Mouse (Mus musculus): ENCODE measurements around the gene Gng4.

Gng4 gene

DNA sequence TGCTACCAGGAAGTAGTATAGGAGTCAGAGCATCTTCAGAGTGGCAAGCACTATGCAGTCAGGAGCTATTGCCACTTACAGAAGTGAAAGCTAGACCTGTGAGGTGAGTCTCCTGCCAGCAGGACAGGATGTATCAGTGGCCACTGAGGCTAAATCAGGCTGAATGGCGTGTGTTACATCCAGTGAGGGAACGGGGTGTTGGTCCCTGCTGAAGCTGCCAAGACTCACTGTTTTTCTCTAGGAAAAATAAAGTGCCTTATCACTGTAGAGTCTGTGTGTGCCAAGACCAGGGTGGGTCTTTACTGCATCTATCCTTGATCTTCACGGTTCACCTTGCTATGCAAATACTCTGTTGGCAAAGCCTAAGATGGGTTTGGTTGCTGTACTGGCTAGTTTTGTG lies 34.8 kb downstream of the Gng4 start:
- DNase-seq (ENCODE audit: low spot score in 2 of 2): no peak

DNA sequence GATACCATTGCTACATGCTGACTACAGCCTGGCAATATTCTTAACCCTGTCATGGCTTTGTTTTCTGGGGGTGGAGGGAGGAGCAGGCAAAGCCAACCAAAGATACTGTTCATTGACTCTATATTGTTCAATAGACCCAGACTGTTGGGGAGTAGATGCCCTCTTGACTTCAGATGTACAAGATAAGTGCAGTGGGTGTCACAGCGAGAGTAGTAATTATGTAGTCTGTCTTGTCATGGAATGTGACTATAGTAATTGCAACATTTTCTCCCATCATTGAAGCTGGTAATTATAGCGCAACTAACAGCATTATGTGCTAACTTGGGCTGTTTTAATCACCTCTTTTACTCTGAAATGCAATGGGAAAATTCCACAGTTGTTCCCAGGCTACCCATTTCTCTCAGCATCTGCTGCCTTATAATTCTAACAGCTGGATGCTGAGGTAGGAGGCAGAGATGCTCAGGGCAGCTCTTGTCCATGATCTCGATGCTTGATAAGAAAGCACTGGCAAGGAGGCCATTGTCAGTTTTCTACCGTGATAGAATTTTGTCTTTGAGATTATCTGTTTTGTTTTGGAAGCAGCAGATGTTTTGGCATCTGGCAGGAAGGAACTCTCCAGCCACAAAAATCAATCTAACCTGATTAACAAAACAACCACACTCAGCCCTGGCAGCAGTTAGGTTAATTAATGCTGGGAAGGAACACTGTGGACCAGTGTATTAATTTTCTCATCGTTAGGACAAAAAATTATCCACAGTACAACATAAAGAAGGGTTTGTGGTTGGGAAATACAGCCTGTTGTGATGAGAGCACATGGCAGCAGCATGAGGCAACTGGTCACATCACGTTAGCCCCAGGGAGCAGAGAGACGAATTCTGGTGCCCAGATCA lies 36.6 kb downstream of the Gng4 start:
- DNase-seq (ENCODE audit: low spot score in 2 of 2): no peak

DNA sequence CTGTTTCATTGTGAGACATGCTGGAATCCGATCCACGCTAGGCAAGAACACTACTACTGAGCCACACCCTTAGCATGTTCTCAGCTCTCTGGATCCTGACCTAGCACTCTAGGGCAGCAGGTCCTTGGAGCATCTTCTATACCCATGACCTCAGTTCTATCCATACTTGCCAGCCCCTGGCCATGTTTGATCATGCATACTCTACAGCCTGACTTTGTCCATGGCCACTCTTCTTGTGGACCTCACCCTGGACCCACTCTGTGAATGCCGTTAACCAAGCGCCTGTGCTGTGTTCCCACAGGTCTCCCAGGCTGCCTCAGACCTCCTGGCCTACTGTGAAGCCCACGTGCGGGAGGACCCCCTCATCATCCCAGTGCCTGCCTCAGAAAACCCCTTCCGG lies 41.1 kb downstream of the Gng4 start:
- no peak for DNase-seq (ENCODE audit: low spot score in 2 of 2)

DNA sequence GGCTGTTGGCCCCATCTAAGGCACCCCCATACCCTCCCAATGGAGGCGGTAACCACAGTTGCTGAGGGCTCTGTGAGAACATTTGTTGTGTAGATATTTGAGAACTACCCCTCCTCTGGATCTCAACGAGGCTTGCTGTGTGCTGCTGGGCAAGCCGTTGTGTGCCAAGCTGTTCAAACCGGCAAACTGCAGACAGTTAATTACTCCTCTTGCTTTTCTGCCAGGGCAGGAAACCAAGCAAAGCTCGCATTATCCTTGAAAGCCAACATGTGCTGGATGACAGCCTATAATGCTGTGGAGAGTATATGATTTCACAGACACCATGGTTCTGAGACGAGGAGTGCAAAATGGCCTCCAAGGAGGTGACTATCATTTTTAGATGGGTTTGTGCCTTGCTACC lies 42.7 kb downstream of the Gng4 start:
- DNase-seq (ENCODE audit: low spot score in 2 of 2): no peak

- peak in 1 of 2 experiments; percentile 2 for DNase-seq (ENCODE audit: low spot score in 2 of 2)
These were observed 44.3 kb downstream of the Gng4 start for GRCm38 (mm10) chr13:13828125-13828524.

- no peak for DNase-seq (ENCODE audit: low spot score in 2 of 2)
These were observed 46.7 kb downstream of the Gng4 start for GRCm38 (mm10) chr13:13830469-13831074.

DNA sequence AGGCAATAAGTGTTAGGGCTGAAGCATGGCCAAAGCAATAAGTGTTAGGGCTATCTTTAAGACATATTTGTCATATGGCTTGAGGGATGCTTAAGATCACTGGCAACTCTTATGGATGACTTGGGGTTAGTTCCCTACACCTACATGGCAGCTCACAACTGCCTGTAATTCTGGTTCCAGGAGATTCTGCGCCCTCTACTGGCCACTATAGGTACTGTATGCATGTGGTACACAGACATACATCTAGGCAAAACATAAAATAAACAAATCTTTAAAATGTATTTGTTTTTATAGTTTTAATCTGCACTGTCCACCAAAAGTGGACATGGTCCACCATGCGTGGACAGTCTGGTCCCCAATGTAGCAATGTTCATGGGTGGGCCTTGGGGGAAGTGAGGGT lies 51.3 kb downstream of the Gng4 start:
- no peak for DNase-seq (ENCODE audit: low spot score in 2 of 2)

DNA sequence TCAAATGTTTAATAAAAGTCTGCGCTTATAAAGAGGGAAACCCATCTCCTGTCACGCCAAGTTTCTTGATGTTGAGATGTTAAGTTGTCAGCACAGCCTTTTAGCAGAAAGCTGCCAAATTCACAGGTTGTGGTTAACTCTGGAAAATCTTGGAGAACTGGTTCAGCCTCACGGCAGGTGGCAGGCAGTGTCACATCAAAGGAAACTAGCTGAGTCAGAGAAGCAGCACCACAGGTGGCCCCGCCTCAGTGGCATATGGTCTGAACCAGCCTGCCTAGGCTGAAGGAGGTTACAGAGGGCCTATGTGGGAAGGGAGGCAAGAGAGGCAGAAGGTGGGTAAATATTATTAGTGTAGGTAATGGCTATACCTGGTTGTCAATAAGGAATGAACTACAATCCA lies 61.2 kb downstream of the Gng4 start:
- DNase-seq (ENCODE audit: low spot score in 2 of 2): peak in 1 of 2 experiments; percentile 21

DNA sequence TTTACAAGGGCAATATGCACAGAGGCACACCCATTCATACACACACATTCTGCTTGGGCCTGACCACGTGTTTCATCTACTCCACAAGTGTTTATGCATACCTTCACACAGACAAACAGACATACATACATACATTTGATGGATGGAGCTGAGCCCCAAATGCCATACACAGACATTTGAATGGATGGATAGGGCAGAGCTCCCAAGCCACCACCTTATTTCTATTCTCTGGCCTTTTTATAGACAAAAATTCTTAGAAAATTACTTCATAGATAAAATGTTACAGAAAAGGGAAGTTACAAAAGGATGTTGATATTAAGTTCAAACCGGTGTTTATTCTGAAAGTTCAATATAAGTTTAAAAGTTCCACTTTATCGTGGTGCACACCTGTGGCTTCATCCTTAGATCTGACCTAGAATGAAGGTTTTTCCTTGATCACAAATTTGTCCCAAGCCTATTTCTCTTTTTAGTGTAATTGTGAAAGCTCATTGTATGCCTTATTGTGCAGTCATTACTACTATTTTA lies 63.3 kb downstream of the Gng4 start:
- DNase-seq (ENCODE audit: low spot score in 2 of 2): no peak

DNA sequence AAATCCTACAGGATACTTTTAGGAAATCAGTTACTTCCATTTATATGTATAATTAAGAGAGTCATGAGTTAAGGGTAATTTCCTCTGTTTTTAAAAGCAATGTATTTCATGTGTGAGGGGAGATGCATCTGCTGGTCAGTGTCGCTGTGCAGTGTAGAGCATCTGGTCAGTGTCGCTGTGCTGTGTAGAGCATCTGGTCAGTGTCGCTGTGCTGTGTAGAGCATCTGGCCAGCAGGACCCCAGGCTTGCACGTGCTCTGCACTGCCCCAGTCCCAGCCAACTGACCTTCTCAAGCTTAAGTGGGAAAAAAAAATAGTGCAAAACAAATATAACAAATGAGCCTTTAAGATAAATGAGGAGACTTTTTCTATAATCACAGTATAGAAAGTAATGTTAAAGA lies 73.3 kb downstream of the Gng4 start:
- no peak for DNase-seq (ENCODE audit: low spot score in 2 of 2)

DNA sequence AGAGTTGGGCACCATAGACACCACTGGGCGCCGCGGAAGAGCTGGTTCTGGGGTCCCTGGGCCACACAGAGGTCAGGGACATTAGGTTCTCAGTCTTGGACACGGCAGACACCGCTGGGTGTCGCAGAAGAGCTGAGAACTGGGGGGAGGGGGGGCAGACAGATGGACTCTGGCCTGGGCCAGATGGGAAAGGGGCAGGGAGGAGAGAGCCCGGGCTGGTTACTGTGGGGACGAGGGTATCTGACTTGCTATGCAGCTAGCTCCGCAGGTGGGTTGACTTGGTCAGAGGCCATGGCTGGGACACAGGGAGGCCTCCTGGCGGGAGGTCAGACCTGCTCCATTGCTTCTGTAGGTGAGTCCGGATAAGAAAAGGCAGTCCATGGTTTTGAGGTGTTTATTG lies 78.5 kb downstream of the Gng4 start:
- DNase-seq (ENCODE audit: low spot score in 2 of 2): no peak

DNA sequence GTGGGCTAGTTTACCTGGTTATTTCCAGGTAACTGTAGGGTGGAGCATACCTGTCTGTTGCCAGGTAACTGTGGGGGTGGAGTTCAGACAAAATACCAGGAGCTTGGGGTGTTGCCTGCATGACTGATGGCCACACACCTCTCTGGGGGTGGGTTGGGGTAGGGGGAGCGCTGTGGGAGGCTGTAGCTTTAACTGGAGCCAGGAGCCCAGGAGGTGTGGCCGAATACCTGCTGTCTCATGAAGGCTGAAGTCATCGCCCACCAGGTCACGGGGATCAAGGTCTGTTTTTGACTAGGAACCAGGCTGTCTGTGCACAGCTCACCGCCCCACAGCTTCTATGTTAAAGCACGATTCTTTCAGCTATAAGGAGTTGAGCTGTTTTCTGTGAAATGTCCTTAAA lies 79.1 kb downstream of the Gng4 start:
- DNase-seq (ENCODE audit: low spot score in 2 of 2): no peak

DNA sequence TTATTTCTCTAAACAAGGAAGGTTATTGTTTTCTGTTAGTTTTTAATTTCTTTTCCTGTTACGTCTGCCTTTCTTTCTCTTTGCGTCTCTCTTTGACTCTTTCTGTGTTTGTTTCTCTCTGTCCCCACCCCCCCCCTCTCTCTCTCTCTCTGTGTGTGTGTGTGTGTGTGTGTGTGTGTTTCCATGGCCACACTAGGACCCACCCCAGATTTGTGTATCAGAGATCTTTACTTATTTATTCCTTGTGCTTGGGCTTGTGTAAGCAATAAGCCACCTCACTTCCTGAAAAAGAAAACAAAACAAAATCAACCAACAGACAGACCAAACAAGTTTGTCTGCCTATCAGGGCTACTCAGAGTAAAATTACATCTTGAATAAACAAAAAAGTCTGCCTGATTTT lies 82.5 kb downstream of the Gng4 start:
- DNase-seq (ENCODE audit: low spot score in 2 of 2): no peak

DNA sequence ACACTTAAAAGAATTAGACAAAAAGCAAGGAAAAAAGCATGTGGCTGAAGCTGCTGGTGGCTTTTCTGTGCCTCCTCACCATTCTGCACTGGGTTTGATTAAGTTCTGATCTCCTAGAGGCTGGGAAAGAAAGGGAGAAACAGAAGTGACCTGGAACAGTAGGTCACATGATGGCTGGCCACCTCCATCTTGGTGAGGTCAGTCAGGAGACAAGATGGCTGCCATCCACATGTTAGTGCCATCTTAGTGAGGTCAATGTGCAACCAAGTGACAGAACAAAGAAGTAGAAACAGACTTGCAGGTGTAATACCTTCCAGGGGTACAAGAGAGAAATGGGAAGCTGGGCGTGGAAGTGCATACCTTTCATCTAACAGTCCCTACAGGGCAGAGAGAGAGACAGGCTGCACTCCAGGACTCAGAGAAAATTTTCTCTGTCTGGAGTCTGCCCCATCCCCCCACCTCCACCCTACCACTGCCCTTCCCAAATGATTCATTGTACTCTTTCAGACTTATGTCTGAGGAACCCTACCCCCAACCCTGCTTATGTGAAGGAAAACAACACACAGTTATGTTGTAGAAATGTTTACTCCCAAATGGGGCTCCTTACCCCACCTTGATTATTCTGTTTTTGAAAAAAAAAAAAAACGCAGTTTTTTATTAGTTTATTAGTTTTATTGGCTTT lies 83.4 kb downstream of the Gng4 start:
- DNase-seq (ENCODE audit: low spot score in 2 of 2): no peak

DNA sequence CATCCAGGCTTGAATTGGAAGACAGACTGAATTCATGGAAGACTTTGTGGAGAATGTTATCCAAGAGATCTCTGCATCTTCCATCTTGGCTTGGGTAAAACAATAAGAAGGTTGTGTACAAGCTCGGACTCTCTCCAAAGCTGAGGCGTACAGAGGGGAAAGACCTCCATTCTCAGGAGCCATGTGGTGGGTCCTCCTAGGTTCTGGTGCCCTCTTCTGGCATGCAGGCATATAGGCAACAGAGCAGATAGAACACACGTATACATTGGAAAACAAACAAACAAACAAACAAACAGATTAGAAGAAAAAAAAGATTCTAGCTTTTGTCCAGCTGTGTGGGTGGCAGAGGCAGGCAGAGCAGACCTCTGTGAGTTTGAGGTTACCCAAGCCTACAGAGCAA lies 84.1 kb downstream of the Gng4 start:
- no peak for DNase-seq (ENCODE audit: low spot score in 2 of 2)
